Mouse (Mus musculus) megakaryocyte, embryonic 14.5 days (primary cell): ENCODE measurements around the gene Cfd. TPM values are rescaled to one million over a fixed set of nuclear protein-coding genes. Genes with fewer than 3 reads are reported as not detected.
A peak's percentile ranks its signal among the peaks of the same experiment; 100 is the strongest.

Experiments used
- H3K27me3 ChIP-seq: replicated peaks from 2 replicates; pipeline ENCODE3; 2012; ENCODE audit warnings: inconsistent platforms
- H3K36me3 ChIP-seq: replicated peaks from 2 replicates; pipeline ENCODE3; 2012; ENCODE audit warnings: low read length, inconsistent platforms, mixed read lengths
- H3K4me1 ChIP-seq: 2 replicates; pipeline ENCODE4 v1.6.1; 2012; ENCODE audit warnings: inconsistent platforms
- H3K4me3 ChIP-seq: replicated peaks from 2 replicates; pipeline ENCODE3; 2012; ENCODE audit warnings: moderate library complexity, mild to moderate bottlenecking, inconsistent platforms
- H3K9me3 ChIP-seq: 2 replicates; pipeline ENCODE4 v1.6.1; 2012; ENCODE audit warnings: inconsistent platforms
- FLI1 ChIP-seq: IDR thresholded peaks from 2 replicates; pipeline ENCODE4 v1.6.1; 2012; ENCODE audit warnings: low read length, inconsistent platforms, mixed read lengths
- GATA1 ChIP-seq: IDR thresholded peaks from 3 replicates; pipeline ENCODE4 v1.6.1; 2012; ENCODE audit warnings: mixed read lengths, low read length, inconsistent platforms, borderline replicate concordance
- polyA plus RNA-seq: library from polyadenylated mRNA; stranded (reverse); fragments of >175 nt; gene quantifications from 2 replicates; pipeline ENCODE4 v1.2.3, GENCODE M21; 2012; ENCODE audit warnings: low replicate concordance; ENCODE audit not compliant: insufficient read depth

Cfd gene
- polyA plus RNA-seq, 1 experiment = not detected

DNA sequence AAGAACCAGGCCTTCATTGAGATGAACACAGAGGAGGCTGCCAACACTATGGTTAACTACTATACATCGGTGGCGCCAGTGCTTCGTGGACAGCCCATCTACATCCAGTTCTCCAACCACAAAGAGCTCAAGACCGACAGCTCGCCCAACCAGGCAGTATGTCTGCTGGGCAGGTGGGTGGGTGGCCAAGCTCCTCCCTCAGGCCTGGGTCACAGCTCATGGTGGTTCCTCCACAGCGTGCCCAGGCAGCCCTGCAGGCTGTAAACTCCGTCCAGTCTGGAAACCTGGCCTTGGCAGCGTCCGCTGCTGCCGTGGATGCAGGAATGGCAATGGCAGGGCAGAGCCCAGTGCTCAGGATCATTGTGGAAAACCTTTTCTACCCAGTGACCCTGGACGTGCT lies 31.5 kb upstream of the Cfd start:
- H3K9me3 ChIP-seq = no peaks in the 10 kb centered on the region
- TF ChIP-seq GATA1 = no peak
- no peak for TF ChIP-seq FLI1
- H3K27me3 ChIP-seq = no peaks in the 10 kb centered on the region
- H3K4me1 ChIP-seq = peaks cover 67% of the 10 kb centered on the region
- no peak overlapping the region for H3K4me3 ChIP-seq
- peaks cover 75% of the 10 kb centered on the region for H3K36me3 ChIP-seq

DNA sequence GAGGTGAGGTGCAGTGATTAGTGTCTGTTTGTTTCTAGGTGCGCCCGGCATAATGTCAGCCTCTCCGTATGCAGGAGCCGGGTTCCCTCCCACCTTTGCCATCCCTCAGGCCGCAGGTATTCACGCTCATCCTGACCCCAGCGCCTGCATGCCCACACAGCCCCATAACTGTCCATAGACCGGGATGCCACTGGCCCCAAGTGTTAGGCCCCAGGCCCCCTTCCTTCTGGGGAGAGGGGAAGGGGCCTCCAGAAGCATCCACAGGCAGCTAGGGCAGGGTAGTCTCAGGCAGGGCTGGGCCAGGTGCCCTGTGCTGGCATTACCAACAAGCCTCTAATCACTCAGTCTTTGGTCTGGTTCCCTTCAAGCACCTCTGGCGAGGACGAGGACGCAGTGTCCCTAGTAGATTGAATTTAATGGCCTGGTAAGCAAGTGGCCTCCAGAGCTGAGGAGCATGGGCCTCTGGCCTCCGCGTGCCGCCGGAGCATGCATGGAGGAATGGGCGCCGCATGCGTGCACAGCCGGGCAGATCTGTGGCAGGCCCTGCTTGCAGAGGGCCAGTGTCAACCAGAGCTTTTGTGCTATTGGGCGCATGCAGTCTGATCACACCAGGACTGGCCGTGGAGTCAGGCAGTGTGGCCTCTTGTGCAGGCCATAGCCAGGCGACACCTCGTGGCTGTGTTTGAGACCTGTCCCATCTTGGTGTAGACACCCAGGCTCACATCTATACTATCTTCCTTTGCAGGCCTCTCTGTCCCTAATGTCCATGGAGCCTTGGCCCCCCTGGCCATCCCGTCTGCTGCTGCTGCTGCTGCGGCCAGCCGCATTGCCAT lies 30.4 kb upstream of the Cfd start:
- TF ChIP-seq GATA1 (no peak), FLI1 (no peak)
- Histone ChIP-seq H3K9me3 (no peaks in the 10 kb centered on the region), H3K36me3 (peaks cover 85% of the 10 kb centered on the region), H3K4me3 (peak overlapping the region; percentile 53), H3K27me3 (no peaks in the 10 kb centered on the region), H3K4me1 (peaks cover 76% of the 10 kb centered on the region)

DNA sequence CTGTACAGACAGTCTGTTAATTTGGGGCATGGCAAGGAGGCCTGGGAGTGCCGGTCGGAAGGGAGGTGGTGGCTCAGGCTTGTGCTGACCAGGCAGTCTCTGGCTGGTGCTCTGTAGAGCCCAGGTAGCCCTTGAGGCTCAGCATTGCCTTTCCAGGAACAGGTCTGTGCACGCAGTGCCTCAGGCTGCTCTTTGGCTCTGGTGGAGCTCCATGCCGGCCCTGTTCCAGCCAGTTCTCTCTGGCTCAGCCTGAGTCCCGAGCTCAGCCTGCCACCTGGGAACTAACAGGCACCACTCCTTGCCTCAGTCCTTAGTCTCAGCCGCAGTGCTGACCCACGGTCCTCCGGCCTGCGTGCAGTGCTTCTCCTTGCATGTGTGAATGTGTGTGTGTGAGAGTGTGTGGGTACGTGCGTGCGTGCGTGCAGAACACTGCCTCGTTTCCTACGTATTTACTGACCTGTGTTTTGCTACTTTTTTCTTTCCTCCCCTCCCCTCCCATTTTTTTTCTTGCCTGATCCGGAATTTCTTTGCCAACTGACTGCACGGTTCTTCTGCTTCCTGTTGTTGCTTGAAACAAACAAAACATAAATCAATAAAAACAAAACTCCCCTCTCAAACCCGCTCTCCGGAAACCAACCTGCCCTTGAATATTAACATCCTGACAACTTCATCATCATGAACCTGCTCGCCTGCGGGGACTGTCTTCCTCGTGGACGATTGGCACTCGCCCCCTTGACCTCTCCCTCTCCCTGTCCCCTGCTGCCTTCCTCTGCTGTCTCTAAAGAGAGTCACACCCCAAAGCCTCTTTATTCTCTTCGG lies 29.2 kb upstream of the Cfd start:
- no peaks in the 10 kb centered on the region for H3K9me3 ChIP-seq
- H3K36me3 ChIP-seq = peaks cover 92% of the 10 kb centered on the region
- peaks cover 84% of the 10 kb centered on the region for H3K4me1 ChIP-seq
- no peaks in the 10 kb centered on the region for H3K27me3 ChIP-seq
- peak overlapping the region; percentile 9 for H3K4me3 ChIP-seq
- no peak for TF ChIP-seq GATA1
- no peak for TF ChIP-seq FLI1

DNA sequence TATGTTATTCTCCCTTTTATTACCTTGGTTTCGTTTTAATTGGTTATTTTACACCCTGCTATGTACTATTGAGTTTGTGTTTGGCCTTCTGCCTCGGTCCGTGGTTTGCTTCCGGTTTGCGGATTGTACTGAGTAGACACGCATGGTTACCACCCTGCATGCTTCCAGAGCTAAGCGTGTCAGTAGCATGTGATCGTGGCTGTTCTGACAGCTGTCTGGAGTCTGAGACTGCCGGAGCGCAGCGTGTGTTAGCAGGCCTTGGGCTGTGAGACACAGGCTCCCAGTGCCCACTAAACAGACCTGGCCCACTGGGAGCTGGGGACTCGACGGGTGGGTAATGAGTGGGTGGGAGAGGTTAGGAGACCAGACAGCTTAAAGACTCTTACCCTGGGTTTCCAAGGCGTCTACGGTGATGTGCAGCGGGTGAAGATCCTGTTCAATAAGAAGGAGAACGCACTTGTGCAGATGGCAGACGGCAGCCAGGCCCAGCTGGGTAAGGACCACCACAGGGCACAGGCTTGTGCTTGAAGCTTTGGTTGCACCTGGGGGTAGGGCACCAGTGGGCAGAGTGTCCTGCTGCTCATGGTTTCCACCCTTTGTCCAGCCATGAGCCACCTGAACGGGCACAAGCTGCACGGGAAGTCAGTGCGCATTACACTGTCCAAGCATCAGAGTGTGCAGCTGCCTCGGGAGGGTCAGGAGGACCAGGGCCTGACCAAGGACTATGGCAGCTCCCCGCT lies 28.4 kb upstream of the Cfd start:
- Histone ChIP-seq H3K9me3 (no peaks in the 10 kb centered on the region), H3K27me3 (no peaks in the 10 kb centered on the region), H3K4me3 (no peak overlapping the region), H3K36me3 (peaks cover 86% of the 10 kb centered on the region), H3K4me1 (peaks cover 84% of the 10 kb centered on the region)
- TF ChIP-seq FLI1 (no peak), GATA1 (no peak)

DNA sequence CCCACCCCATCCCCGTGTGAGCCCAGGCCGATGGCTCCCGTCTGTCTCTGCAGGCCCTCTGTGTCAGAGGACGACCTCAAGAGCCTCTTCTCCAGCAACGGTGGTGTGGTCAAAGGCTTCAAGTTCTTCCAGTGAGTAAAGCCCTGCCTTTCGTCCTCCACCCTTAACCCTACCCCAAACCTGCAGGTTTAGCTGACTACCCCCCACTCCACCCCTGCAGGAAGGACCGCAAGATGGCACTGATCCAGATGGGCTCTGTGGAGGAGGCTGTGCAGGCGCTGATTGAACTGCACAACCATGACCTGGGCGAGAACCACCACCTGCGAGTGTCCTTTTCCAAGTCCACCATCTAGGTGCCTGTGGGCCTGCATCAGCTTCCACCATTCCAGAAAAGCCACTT lies 27.7 kb upstream of the Cfd start:
- H3K9me3 ChIP-seq = no peaks in the 10 kb centered on the region
- H3K27me3 ChIP-seq = no peaks in the 10 kb centered on the region
- TF ChIP-seq FLI1 (no peak), GATA1 (no peak)
- no peak overlapping the region for H3K4me3 ChIP-seq
- H3K4me1 ChIP-seq = peaks cover 79% of the 10 kb centered on the region
- peaks cover 79% of the 10 kb centered on the region for H3K36me3 ChIP-seq

DNA sequence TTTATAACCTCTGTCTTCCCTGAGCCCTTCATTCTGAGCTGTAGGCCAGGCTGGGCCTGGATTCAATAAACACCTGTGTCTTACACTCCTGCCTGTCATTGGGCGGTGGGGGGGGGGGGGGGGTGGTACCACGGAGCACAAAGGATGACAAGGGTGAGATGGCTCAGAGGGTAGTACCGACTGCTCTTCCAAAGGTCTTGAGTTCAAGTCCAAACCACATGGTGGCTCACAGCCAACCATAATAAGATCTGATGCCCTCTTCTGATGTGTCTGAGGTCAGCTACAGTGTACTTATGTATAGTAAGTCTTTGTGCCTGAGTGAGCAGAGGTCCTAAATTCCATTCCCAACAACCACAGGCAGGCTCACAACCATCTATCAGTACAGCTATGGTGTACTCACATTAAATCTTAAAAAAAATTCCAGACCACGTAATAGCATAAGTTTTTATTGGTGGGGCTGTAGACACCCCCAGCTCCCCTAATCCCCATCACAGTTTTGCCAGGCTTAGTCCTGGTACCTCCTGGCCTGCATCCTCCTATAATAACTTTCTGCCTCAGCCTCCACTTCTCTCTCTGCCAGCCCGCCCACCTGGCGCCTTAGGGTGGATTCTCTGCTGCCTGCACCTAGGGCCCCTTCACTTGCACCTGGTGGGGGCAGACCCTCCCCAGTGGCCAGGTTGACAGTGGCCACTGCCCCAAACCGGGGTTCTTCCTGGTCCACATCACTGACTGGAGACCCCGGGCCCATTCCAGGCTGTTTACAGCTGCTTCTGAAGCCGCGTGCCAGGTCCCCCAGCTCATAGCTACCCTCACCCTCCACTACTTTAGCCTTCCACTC lies 26.1 kb upstream of the Cfd start:
- H3K4me1 ChIP-seq = peaks cover 66% of the 10 kb centered on the region
- peaks cover 62% of the 10 kb centered on the region for H3K36me3 ChIP-seq
- H3K27me3 ChIP-seq = peaks cover 3% of the 10 kb centered on the region
- no peaks in the 10 kb centered on the region for H3K9me3 ChIP-seq
- TF ChIP-seq FLI1 = no peak
- no peak for TF ChIP-seq GATA1
- H3K4me3 ChIP-seq = peak overlapping the region; percentile 67

DNA sequence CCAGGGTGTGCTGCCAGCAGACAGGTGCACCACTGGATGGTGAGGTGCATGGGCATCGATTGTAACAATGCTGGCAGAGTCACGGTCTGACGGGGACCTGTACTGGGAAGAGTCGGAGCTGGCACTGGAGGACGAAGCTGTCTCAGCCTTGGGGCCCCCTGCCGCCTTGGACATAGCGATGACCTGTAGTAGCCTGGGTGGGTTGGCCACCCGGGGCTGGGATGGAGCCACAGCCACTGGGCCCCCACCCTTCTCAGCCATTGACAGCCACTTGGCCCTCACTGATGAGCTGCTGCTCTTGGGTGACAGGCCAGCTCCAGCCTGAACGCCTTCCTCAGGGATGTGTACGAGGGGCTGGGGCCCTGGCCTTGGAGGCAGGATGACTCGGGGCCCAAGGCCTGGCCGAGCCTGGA lies 25.5 kb upstream of the Cfd start:
- no peaks in the 10 kb centered on the region for H3K9me3 ChIP-seq
- H3K36me3 ChIP-seq = peaks cover 56% of the 10 kb centered on the region
- peaks cover 60% of the 10 kb centered on the region for H3K4me1 ChIP-seq
- TF ChIP-seq FLI1 = no peak
- TF ChIP-seq GATA1 = no peak
- H3K4me3 ChIP-seq = peak overlapping the region; percentile 67
- peaks cover 3% of the 10 kb centered on the region for H3K27me3 ChIP-seq

DNA sequence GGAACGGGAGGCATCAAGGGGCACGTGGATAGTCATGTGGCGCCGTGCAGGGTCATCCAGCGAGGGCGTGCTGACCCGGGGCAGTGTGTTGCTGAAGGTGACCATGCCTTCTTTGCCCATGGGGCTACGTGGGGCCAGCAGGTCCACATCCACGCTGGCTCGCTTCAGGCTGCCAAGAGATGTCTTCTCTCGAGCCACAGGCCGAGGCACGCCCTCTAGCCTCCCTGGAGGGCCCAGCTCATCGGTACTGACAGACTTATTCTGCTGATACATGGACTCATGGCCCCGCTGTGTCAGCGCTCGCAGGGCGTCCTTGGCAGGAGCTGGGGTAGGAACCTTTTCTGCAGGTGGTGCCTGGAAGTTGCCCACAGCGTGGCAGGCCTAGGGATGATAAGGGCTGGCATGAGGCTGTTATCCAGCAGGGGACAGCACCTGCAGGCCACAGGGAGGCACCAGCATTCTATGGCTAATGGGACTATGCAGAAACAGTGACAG lies 24.8 kb upstream of the Cfd start:
- Histone ChIP-seq H3K4me1 (peaks cover 53% of the 10 kb centered on the region), H3K4me3 (peak overlapping the region; percentile 21), H3K27me3 (peaks cover 3% of the 10 kb centered on the region), H3K36me3 (peaks cover 49% of the 10 kb centered on the region), H3K9me3 (no peaks in the 10 kb centered on the region)
- TF ChIP-seq FLI1 = no peak
- no peak for TF ChIP-seq GATA1

DNA sequence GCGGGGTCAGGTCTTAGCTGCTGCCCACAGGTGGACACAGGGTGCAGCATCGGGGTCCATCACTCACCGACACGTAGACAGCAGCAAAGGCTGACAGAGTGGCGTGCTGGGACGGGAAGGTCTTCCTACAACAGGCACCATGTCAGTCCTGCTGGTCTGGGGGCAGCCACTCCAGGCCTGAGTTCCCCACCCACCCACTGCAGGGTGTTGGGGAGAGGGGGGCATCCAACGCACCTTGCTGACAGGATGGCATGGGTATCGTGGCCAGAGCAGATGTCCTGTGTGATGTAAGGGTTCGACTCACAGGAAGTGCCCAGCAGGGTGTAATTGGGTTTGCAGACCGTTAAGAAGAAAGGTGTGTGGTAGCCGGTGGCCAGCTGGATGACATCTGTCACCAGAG lies 24.1 kb upstream of the Cfd start:
- peaks cover 46% of the 10 kb centered on the region for H3K4me1 ChIP-seq
- no peak for TF ChIP-seq FLI1
- no peak for TF ChIP-seq GATA1
- peak overlapping the region; percentile 10 for H3K4me3 ChIP-seq
- H3K36me3 ChIP-seq = peaks cover 42% of the 10 kb centered on the region
- 0 out of 2 replicates have a peak, but pooled peaks cover 3% of the 10 kb centered on the region for H3K9me3 ChIP-seq
- H3K27me3 ChIP-seq = peaks cover 3% of the 10 kb centered on the region
